In genomic region chr16:44299438-44300093, GRCm38 (mm10) we compare ENCODE assay signal across 10 mouse cellular contexts. TPM values are rescaled to one million over a fixed set of nuclear protein-coding genes. Genes with fewer than 3 reads are reported as not detected.
A peak's percentile ranks its signal among the peaks of the same experiment; 100 is the strongest.
DNase-seq lines count a peak whose midpoint lies in the region; ATAC-seq and TF ChIP-seq lines count a peak whose summit lies in the region.
"Had no signal": no experiment of that assay in that cellular context is flagged by ENCODE, and none has a peak within 500 bp of the region (broad histone marks: within the 10 kb centered on the region; RNA-seq: fewer than 3 reads in every experiment).

No protein-coding gene starts in this region.

- no peaks in the 10 kb centered on the region for H3K9me3 ChIP-seq in liver, embryonic 12.5 days (replicated peaks)
- H3K9me3 ChIP-seq in E14TG2a.4 (ENCODE audit: low read length), result no peaks in the 10 kb centered on the region
- H3K9me3 ChIP-seq: heart, embryonic 13.5 days had no signal

- no peaks in the 10 kb centered on the region for H3K27me3 ChIP-seq in liver, embryonic 12.5 days (replicated peaks)
- H3K27me3 ChIP-seq in E14TG2a.4 (ENCODE audit: insufficient read depth, low read length), result peaks cover 7% of the 10 kb centered on the region; the same call in 1 of the 2 replicates
- H3K27me3 ChIP-seq: heart, embryonic 13.5 days had no signal

- no peaks in the 10 kb centered on the region for H3K4me1 ChIP-seq in liver, embryonic 12.5 days
- 0 out of 2 replicates have a peak, but pooled peaks cover 4% of the 10 kb centered on the region for H3K4me1 ChIP-seq in E14TG2a.4 (replicated peaks; ENCODE audit: low read depth, low read length)
- H3K4me1 ChIP-seq: heart, embryonic 13.5 days had no signal

- H3K36me3 ChIP-seq in liver, embryonic 12.5 days, result no peaks in the 10 kb centered on the region
- no peaks in the 10 kb centered on the region for H3K36me3 ChIP-seq in E14TG2a.4 (ENCODE audit: insufficient read depth, low read length)
- H3K36me3 ChIP-seq: heart, embryonic 13.5 days had no signal

- no peak overlapping the region for H3K4me2 ChIP-seq in liver, embryonic 12.5 days
- H3K4me2 ChIP-seq: heart, embryonic 13.5 days had no signal

- ATAC-seq in liver, embryonic 12.5 days, result no peak

- H3K27ac ChIP-seq in liver, embryonic 12.5 days, result no peak overlapping the region
- H3K27ac ChIP-seq: heart, embryonic 13.5 days had no signal

- WGBS in liver, embryonic 12.5 days (ENCODE audit: insufficient replicate concordance), result 55% methylated on average over 20 of the region's 20 CpGs

- peak; percentile 100 for TF ChIP-seq CTCF in E14TG2a.4 (conservative IDR thresholded peaks at IDR 0.05; ENCODE audit: low read length)

- DNase-seq in liver (peak; percentile 5), ZHBTc4 (ENCODE audit: low read depth, low spot score) (peak; percentile 80)
- peak; percentile 58 for DNase-seq in naive thymus-derived CD4-positive, alpha-beta T cell, adult 2 months (ENCODE audit: low read depth)
- no peak for DNase-seq in kidney, postnatal 4 days
- DNase-seq in retina, embryonic 14.5 days (ENCODE audit: low spot score), result no peak
- DNase-seq: kidney, postnatal 14 days; right cerebral cortex, postnatal 14 days had no signal

- no peak overlapping the region for H3K4me3 ChIP-seq in liver, embryonic 12.5 days
- H3K4me3 ChIP-seq in E14TG2a.4 (replicated peaks; ENCODE audit: low read length), result no peak overlapping the region
- H3K4me3 ChIP-seq: heart, embryonic 13.5 days had no signal

- H3K9ac ChIP-seq in liver, embryonic 12.5 days, result no peak overlapping the region
- H3K9ac ChIP-seq: heart, embryonic 13.5 days had no signal

RNA-seq across cellular contexts. Expression of gene Sidt1, which starts 33.4 kb away (rescaled TPM):
- polyA plus RNA-seq in liver, embryonic 12.5 days (2016; fragmentation: Nextera tagmentation; extraction: Ambion mirVana), result not detected in 2 replicates
- polyA plus RNA-seq: heart, embryonic 13.5 days had no signal

RNA-seq across cellular contexts. Expression of gene Spice1, which starts 47.4 kb away (rescaled TPM):
- 14.1 and 15.6 TPM in 2 replicates for polyA plus RNA-seq in liver, embryonic 12.5 days (2016; fragmentation: Nextera tagmentation; extraction: Ambion mirVana)

Comparison
In these comparisons a context has a peak if more than half of its experiments do, and no peak if none do; other contexts are left out.
1. DNase-seq: peak in liver (single experiment), ZHBTc4 (single experiment) and naive thymus-derived CD4-positive, alpha-beta T cell, adult 2 months (single experiment); none in kidney, postnatal 4 days (0 of 2) and retina, embryonic 14.5 days (single experiment).